Mouse (Mus musculus): Measurements from ENCODE around the gene Camsap1. TPM values are rescaled to one million over a fixed set of nuclear protein-coding genes. Genes with fewer than 3 reads are reported as not detected.

The Camsap1 gene
- polyA plus RNA-seq, 1 experiment: 12.1 TPM

DNA sequence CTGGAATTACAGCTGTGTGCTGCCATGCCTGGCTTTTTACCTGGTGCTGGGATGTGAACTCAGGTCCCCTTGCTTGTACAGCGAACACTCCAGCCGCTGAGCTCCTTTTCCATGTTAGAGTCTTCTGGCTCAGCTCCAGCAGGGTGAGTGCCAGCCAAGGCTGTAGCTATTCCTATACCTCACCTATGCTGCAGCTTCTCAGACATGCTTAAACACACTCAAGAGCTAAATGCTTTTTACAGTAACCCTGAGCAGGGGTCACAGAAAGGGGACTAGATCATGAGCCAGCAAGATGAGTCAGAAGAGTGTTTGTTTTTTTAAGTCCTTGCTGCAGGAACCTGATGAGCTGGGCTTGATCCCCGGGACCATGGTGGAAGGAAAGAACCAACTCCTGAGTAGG, 14.6 kb upstream of the Camsap1 start:
- H3K27me3 ChIP-seq (ENCODE audit: control insufficient read depth, insufficient read depth, insufficient read length): no peaks in the 10 kb centered on the region
- no peak overlapping the region for H3K4me3 ChIP-seq
- H3K4me2 ChIP-seq (ENCODE audit: low read depth): no peak overlapping the region
- H3K36me3 ChIP-seq (ENCODE audit: control insufficient read depth, insufficient read depth): peaks cover 53% of the 10 kb centered on the region
- no peaks in the 10 kb centered on the region for H3K79me2 ChIP-seq (ENCODE audit: control insufficient read depth, insufficient read depth)
- no peak for TF ChIP-seq MAX (IDR thresholded peaks at IDR 0.05; ENCODE audit: low read depth)
- H3ac ChIP-seq (ENCODE audit: control insufficient read depth, insufficient read length): no peak overlapping the region

DNA sequence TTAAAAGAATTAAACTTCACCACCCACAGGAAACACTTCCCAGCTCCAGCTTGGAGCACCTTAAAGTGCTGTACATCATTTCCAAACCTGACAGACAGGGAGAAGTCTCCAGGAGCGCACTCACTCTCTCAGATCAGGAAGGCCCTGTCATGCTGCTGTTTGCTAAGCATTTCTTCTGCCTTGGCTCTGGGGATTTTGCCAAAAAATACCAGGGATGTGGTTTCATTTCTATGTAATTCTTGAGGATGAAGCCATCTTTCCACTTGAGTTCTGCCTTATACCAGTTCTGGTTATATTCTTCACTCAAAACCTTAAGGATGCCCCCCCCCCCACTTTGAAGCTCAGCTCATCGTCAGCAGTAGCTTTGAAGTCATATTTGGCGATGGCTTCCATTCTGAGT, 11.7 kb upstream of the Camsap1 start:
- no peak overlapping the region for H3ac ChIP-seq (ENCODE audit: control insufficient read depth, insufficient read length)
- no peaks in the 10 kb centered on the region for H3K27me3 ChIP-seq (ENCODE audit: control insufficient read depth, insufficient read depth, insufficient read length)
- no peak overlapping the region for H3K4me3 ChIP-seq
- TF ChIP-seq E2F4 (IDR thresholded peaks at IDR 0.05; ENCODE audit: insufficient read depth): no peak
- no peak for TF ChIP-seq TCF12 (IDR thresholded peaks at IDR 0.05; ENCODE audit: insufficient read depth, poor library complexity, severe bottlenecking)
- no peak for TF ChIP-seq MAX (IDR thresholded peaks at IDR 0.05; ENCODE audit: low read depth)
- no peak for TF ChIP-seq MYOD1 (IDR thresholded peaks at IDR 0.05; ENCODE audit: control insufficient read depth in 1 of 3, insufficient read length in 2 of 3, low read depth in 2 of 3)
- TF ChIP-seq USF1 (IDR thresholded peaks at IDR 0.05; ENCODE audit: low read depth): no peak
- TF ChIP-seq CEBPB (IDR thresholded peaks at IDR 0.05; ENCODE audit: insufficient read depth, poor library complexity, severe bottlenecking): no peak
- no peak for TF ChIP-seq REST (IDR thresholded peaks at IDR 0.05; ENCODE audit: insufficient read depth, insufficient read length)
- no peak for TF ChIP-seq TCF3 (IDR thresholded peaks at IDR 0.05; ENCODE audit: insufficient read length, low read depth)
- no peak for TF ChIP-seq POLR2AphosphoS2 (IDR thresholded peaks at IDR 0.05; ENCODE audit: insufficient read length, low read depth)
- no peak for TF ChIP-seq MYOG (IDR thresholded peaks at IDR 0.05; ENCODE audit: control insufficient read depth in 1 of 3, insufficient read depth in 1 of 3, insufficient read length in 2 of 3, low read depth in 2 of 3)
- no peak for TF ChIP-seq SRF (IDR thresholded peaks at IDR 0.05; ENCODE audit: control insufficient read depth, insufficient read length, low read depth)
- no peak for TF ChIP-seq POLR2A (IDR thresholded peaks at IDR 0.05; ENCODE audit: insufficient read length, low read depth)
- peaks cover 35% of the 10 kb centered on the region for H3K36me3 ChIP-seq (ENCODE audit: control insufficient read depth, insufficient read depth)
- H3K4me2 ChIP-seq (ENCODE audit: low read depth): no peak overlapping the region
- no peaks in the 10 kb centered on the region for H3K79me2 ChIP-seq (ENCODE audit: control insufficient read depth, insufficient read depth)

DNA sequence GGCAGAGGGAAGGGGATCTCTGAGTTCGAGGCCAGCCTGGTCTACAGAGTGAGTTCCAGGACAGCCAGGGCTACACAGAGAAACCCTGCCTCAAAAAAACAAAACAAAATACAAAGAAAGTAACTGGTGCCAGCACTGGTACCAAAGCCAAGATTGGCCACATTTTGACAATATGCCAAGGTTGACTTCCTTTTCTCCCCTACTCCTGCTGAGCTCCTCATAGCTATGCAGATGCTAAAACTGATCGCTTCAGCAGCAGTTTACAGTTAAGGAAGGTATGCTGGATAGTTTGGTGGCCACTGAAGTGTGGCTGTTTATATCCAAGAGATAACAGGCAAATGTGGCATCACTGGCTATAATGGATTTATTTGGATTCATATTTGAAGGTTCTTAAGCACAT, 9.2 kb upstream of the Camsap1 start:
- no peaks in the 10 kb centered on the region for H3K27me3 ChIP-seq (ENCODE audit: control insufficient read depth, insufficient read depth, insufficient read length)
- no peak for TF ChIP-seq SRF (IDR thresholded peaks at IDR 0.05; ENCODE audit: control insufficient read depth, insufficient read length, low read depth)
- no peak for TF ChIP-seq POLR2AphosphoS2 (IDR thresholded peaks at IDR 0.05; ENCODE audit: insufficient read length, low read depth)
- no peak for TF ChIP-seq REST (IDR thresholded peaks at IDR 0.05; ENCODE audit: insufficient read depth, insufficient read length)
- TF ChIP-seq TCF3 (IDR thresholded peaks at IDR 0.05; ENCODE audit: insufficient read length, low read depth): no peak
- no peak for TF ChIP-seq CEBPB (IDR thresholded peaks at IDR 0.05; ENCODE audit: insufficient read depth, poor library complexity, severe bottlenecking)
- no peak for TF ChIP-seq MYOG (IDR thresholded peaks at IDR 0.05; ENCODE audit: control insufficient read depth in 1 of 3, insufficient read depth in 1 of 3, insufficient read length in 2 of 3, low read depth in 2 of 3)
- no peak for TF ChIP-seq USF1 (IDR thresholded peaks at IDR 0.05; ENCODE audit: low read depth)
- no peak for TF ChIP-seq TCF12 (IDR thresholded peaks at IDR 0.05; ENCODE audit: insufficient read depth, poor library complexity, severe bottlenecking)
- TF ChIP-seq MAX (IDR thresholded peaks at IDR 0.05; ENCODE audit: low read depth): no peak
- TF ChIP-seq E2F4 (IDR thresholded peaks at IDR 0.05; ENCODE audit: insufficient read depth): no peak
- TF ChIP-seq POLR2A (IDR thresholded peaks at IDR 0.05; ENCODE audit: insufficient read length, low read depth): no peak
- TF ChIP-seq MYOD1 (IDR thresholded peaks at IDR 0.05; ENCODE audit: control insufficient read depth in 1 of 3, insufficient read length in 2 of 3, low read depth in 2 of 3): no peak
- H3K79me2 ChIP-seq (ENCODE audit: control insufficient read depth, insufficient read depth): no peaks in the 10 kb centered on the region
- no peak overlapping the region for H3ac ChIP-seq (ENCODE audit: control insufficient read depth, insufficient read length)
- H3K4me3 ChIP-seq: no peak overlapping the region
- H3K36me3 ChIP-seq (ENCODE audit: control insufficient read depth, insufficient read depth): peaks cover 16% of the 10 kb centered on the region
- H3K4me2 ChIP-seq (ENCODE audit: low read depth): no peak overlapping the region

- H3K27me3 ChIP-seq (ENCODE audit: control insufficient read depth, insufficient read depth, insufficient read length): no peaks in the 10 kb centered on the region
- H3ac ChIP-seq (ENCODE audit: control insufficient read depth, insufficient read length): no peak overlapping the region
- H3K79me2 ChIP-seq (ENCODE audit: control insufficient read depth, insufficient read depth): no peaks in the 10 kb centered on the region
- no peaks in the 10 kb centered on the region for H3K36me3 ChIP-seq (ENCODE audit: control insufficient read depth, insufficient read depth)
- TF ChIP-seq POLR2AphosphoS2 (IDR thresholded peaks at IDR 0.05; ENCODE audit: insufficient read length, low read depth): no peak
- no peak for TF ChIP-seq SRF (IDR thresholded peaks at IDR 0.05; ENCODE audit: control insufficient read depth, insufficient read length, low read depth)
- no peak overlapping the region for H3K4me2 ChIP-seq (ENCODE audit: low read depth)
- H3K4me3 ChIP-seq: no peak overlapping the region
Measured at GRCm38 (mm10) chr2:25989651-25990050, 6.6 kb upstream of the Camsap1 start.

- TF ChIP-seq MYOG (IDR thresholded peaks at IDR 0.05; ENCODE audit: control insufficient read depth in 1 of 3, insufficient read depth in 1 of 3, insufficient read length in 2 of 3, low read depth in 2 of 3) (no peak), CEBPB (IDR thresholded peaks at IDR 0.05; ENCODE audit: insufficient read depth, poor library complexity, severe bottlenecking) (no peak), USF1 (IDR thresholded peaks at IDR 0.05; ENCODE audit: low read depth) (no peak), E2F4 (IDR thresholded peaks at IDR 0.05; ENCODE audit: insufficient read depth) (no peak), SRF (IDR thresholded peaks at IDR 0.05; ENCODE audit: control insufficient read depth, insufficient read length, low read depth) (no peak), REST (IDR thresholded peaks at IDR 0.05; ENCODE audit: insufficient read depth, insufficient read length) (no peak), TCF12 (IDR thresholded peaks at IDR 0.05; ENCODE audit: insufficient read depth, poor library complexity, severe bottlenecking) (no peak), TCF3 (IDR thresholded peaks at IDR 0.05; ENCODE audit: insufficient read length, low read depth) (no peak), POLR2A (IDR thresholded peaks at IDR 0.05; ENCODE audit: insufficient read length, low read depth) (no peak), MAX (IDR thresholded peaks at IDR 0.05; ENCODE audit: low read depth) (no peak), MYOD1 (IDR thresholded peaks at IDR 0.05; ENCODE audit: control insufficient read depth in 1 of 3, insufficient read length in 2 of 3, low read depth in 2 of 3) (no peak), POLR2AphosphoS2 (IDR thresholded peaks at IDR 0.05; ENCODE audit: insufficient read length, low read depth) (no peak)
- H3K36me3 ChIP-seq (ENCODE audit: control insufficient read depth, insufficient read depth): no peaks in the 10 kb centered on the region
- no peak overlapping the region for H3ac ChIP-seq (ENCODE audit: control insufficient read depth, insufficient read length)
- no peak overlapping the region for H3K4me3 ChIP-seq
- H3K27me3 ChIP-seq (ENCODE audit: control insufficient read depth, insufficient read depth, insufficient read length): no peaks in the 10 kb centered on the region
- no peaks in the 10 kb centered on the region for H3K79me2 ChIP-seq (ENCODE audit: control insufficient read depth, insufficient read depth)
- peak overlapping the region; percentile 10 for H3K4me2 ChIP-seq (ENCODE audit: low read depth)
Measured at GRCm38 (mm10) chr2:25987817-25988216, 4.7 kb upstream of the Camsap1 start.
